Comparison of ENCODE assay signal across 25 mouse cellular contexts in genomic region chr6:111571471-111572088, GRCm38 (mm10).
A peak's percentile ranks its signal among the peaks of the same experiment; 100 is the strongest.
DNase-seq lines count a peak whose midpoint lies in the region; ATAC-seq and TF ChIP-seq lines count a peak whose summit lies in the region.
"Had no signal": no experiment of that assay in that cellular context is flagged by ENCODE, and none has a peak within 500 bp of the region (broad histone marks: within the 10 kb centered on the region; RNA-seq: fewer than 3 reads in every experiment).

No protein-coding gene starts in this region.

- TF ChIP-seq CTCF in lung, adult 2 months (IDR thresholded peaks at IDR 0.05; ENCODE audit: insufficient read depth, low read length), result no peak
- no peak for TF ChIP-seq CTCF in lung, postnatal 0 days (IDR thresholded peaks at IDR 0.05)

- peak; percentile 31; the same call in 1 of the 2 replicates for ATAC-seq in lung, embryonic 16.5 days (ENCODE audit: low read depth)
- ATAC-seq in lung, postnatal 0 days, result 0 out of 2 replicates have a peak, but pooled peaks have one; percentile 6
- peak; percentile 70 for ATAC-seq in neural tube, embryonic 15.5 days (ENCODE audit: low FRiP score)
- ATAC-seq: forebrain, embryonic 13.5 days; midbrain, embryonic 15.5 days had no signal

- TF ChIP-seq POLR2A in lung, adult 2 months (IDR thresholded peaks at IDR 0.05; ENCODE audit: borderline replicate concordance, extremely low read depth, low read depth, low read length), result no peak

- peak; percentile 2 to 5 for DNase-seq in heart, postnatal 10 days
- DNase-seq in heart, adult 11 months, result no peak
- no peak for DNase-seq in lung, adult 2 months
- no peak for DNase-seq in lung, postnatal 0 days (ENCODE audit: low spot score)
- no peak for DNase-seq in urinary bladder, adult 2 months (ENCODE audit: low spot score)
- no peak for DNase-seq in urinary bladder, postnatal 14 days (ENCODE audit: low spot score)
- DNase-seq: adrenal gland, postnatal 14 days; cerebellum, adult 8-10 months; cerebellum, postnatal 36 days; embryo, embryonic 11 days; gastrocnemius, postnatal 14 days; kidney, adult 11 months; layer of hippocampus, postnatal 36 days; thymus, adult 18-20 months; thymus, postnatal 36 days had no signal

- no peak overlapping the region for H3K4me3 ChIP-seq in lung, embryonic 16.5 days (ENCODE audit: low read length)
- H3K4me3 ChIP-seq in lung, adult 2 months (replicated peaks; ENCODE audit: extremely low read depth, low read depth, low read length), result no peak overlapping the region
- no peak overlapping the region for H3K4me3 ChIP-seq in lung, postnatal 0 days (ENCODE audit: low read depth, low read length)
- no peak overlapping the region for H3K4me3 ChIP-seq in neural tube, embryonic 15.5 days (replicated peaks)
- H3K4me3 ChIP-seq: embryonic facial prominence, embryonic 13.5 days; erythroblast, embryonic 14.5 days; forebrain, embryonic 13.5 days; heart, embryonic 12.5 days; limb, embryonic 12.5 days; midbrain, embryonic 15.5 days; myocyte had no signal

- no peaks in the 10 kb centered on the region for H3K36me3 ChIP-seq in lung, embryonic 16.5 days (ENCODE audit: control insufficient read depth, insufficient read depth, low read length)
- no peaks in the 10 kb centered on the region for H3K36me3 ChIP-seq in lung, postnatal 0 days (ENCODE audit: insufficient read depth, low read length)
- H3K36me3 ChIP-seq in neural tube, embryonic 15.5 days, result no peaks in the 10 kb centered on the region
- H3K36me3 ChIP-seq: embryonic facial prominence, embryonic 13.5 days; heart, embryonic 12.5 days; limb, embryonic 12.5 days; midbrain, embryonic 15.5 days had no signal

- H3K9me3 ChIP-seq in lung, embryonic 16.5 days (ENCODE audit: control insufficient read depth, low read length), result no peaks in the 10 kb centered on the region
- no peaks in the 10 kb centered on the region for H3K9me3 ChIP-seq in lung, postnatal 0 days (ENCODE audit: low read length)
- no peaks in the 10 kb centered on the region for H3K9me3 ChIP-seq in neural tube, embryonic 15.5 days (replicated peaks)
- H3K9me3 ChIP-seq: embryonic facial prominence, embryonic 13.5 days; forebrain, embryonic 13.5 days; heart, embryonic 12.5 days; limb, embryonic 12.5 days; midbrain, embryonic 15.5 days had no signal

- WGBS in lung, embryonic 16.5 days, result 67% methylated on average over 4 of the region's 4 CpGs
- 70% methylated on average over 4 of the region's 4 CpGs for WGBS in lung, adult 2 months
- 62% methylated on average over 4 of the region's 4 CpGs for WGBS in lung, postnatal 0 days
- WGBS in neural tube, embryonic 15.5 days, result 39% methylated on average over 4 of the region's 4 CpGs

- no peak for TF ChIP-seq EP300 in lung, postnatal 0 days (IDR thresholded peaks at IDR 0.05)

- peaks cover 3% of the 10 kb centered on the region; the same call in 1 of the 2 replicates for H3K4me1 ChIP-seq in lung, embryonic 16.5 days (replicated peaks; ENCODE audit: control insufficient read depth, insufficient read depth, low read length)
- H3K4me1 ChIP-seq in lung, adult 2 months (ENCODE audit: control insufficient read depth, insufficient read depth, low read length), result no peaks in the 10 kb centered on the region
- no peaks in the 10 kb centered on the region for H3K4me1 ChIP-seq in lung, postnatal 0 days (ENCODE audit: insufficient read depth, low read depth, low read length)
- no peaks in the 10 kb centered on the region; the same call in 1 of the 2 replicates for H3K4me1 ChIP-seq in neural tube, embryonic 15.5 days
- H3K4me1 ChIP-seq: embryonic facial prominence, embryonic 13.5 days; forebrain, embryonic 13.5 days; heart, embryonic 12.5 days; limb, embryonic 12.5 days; midbrain, embryonic 15.5 days had no signal

- no peaks in the 10 kb centered on the region for H3K27me3 ChIP-seq in lung, embryonic 16.5 days (ENCODE audit: control insufficient read depth, insufficient read depth, low read depth, low read length)
- no peaks in the 10 kb centered on the region for H3K27me3 ChIP-seq in lung, postnatal 0 days (replicated peaks; ENCODE audit: insufficient read depth, low read length)
- H3K27me3 ChIP-seq in neural tube, embryonic 15.5 days (replicated peaks), result no peaks in the 10 kb centered on the region
- H3K27me3 ChIP-seq: embryonic facial prominence, embryonic 13.5 days; forebrain, embryonic 13.5 days; heart, embryonic 12.5 days; limb, embryonic 12.5 days; midbrain, embryonic 15.5 days had no signal

- no peak overlapping the region for H3K27ac ChIP-seq in lung, embryonic 16.5 days (ENCODE audit: low read length)
- H3K27ac ChIP-seq in lung, postnatal 0 days (ENCODE audit: low read length), result no peak overlapping the region
- H3K27ac ChIP-seq in neural tube, embryonic 15.5 days (replicated peaks), result no peak overlapping the region
- H3K27ac ChIP-seq: embryonic facial prominence, embryonic 13.5 days; forebrain, embryonic 13.5 days; limb, embryonic 12.5 days; midbrain, embryonic 15.5 days had no signal

- H3K9ac ChIP-seq in lung, embryonic 16.5 days (ENCODE audit: low read length), result no peak overlapping the region
- H3K9ac ChIP-seq in lung, postnatal 0 days (replicated peaks; ENCODE audit: low read depth), result no peak overlapping the region
- no peak overlapping the region for H3K9ac ChIP-seq in neural tube, embryonic 15.5 days (replicated peaks)
- H3K9ac ChIP-seq: embryonic facial prominence, embryonic 13.5 days; forebrain, embryonic 13.5 days; heart, embryonic 12.5 days; limb, embryonic 12.5 days; midbrain, embryonic 15.5 days had no signal

- no peak overlapping the region for H3K4me2 ChIP-seq in lung, embryonic 16.5 days (ENCODE audit: low read depth, low read length)
- no peak overlapping the region for H3K4me2 ChIP-seq in lung, postnatal 0 days (replicated peaks; ENCODE audit: low read depth, low read length)
- no peak overlapping the region for H3K4me2 ChIP-seq in neural tube, embryonic 15.5 days
- H3K4me2 ChIP-seq: embryonic facial prominence, embryonic 13.5 days; forebrain, embryonic 13.5 days; heart, embryonic 12.5 days; limb, embryonic 12.5 days; liver, embryonic 11.5 days; midbrain, embryonic 15.5 days had no signal

- intact Hi-C loops in heart, postnatal 10 days (cut with DNase I), result no loop called here

Comparison
In these comparisons a context has a peak if more than half of its experiments do, and no peak if none do; other contexts are left out.
1. DNase-seq: peak in heart, postnatal 10 days (2 of 2); none in heart, adult 11 months (single experiment), lung, adult 2 months (single experiment), lung, postnatal 0 days (single experiment), urinary bladder, adult 2 months (single experiment) and urinary bladder, postnatal 14 days (single experiment).
2. ATAC-seq: peak in every context shown above with its lines; median percentile 70 in neural tube, embryonic 15.5 days; 31 in lung, embryonic 16.5 days; 6 in lung, postnatal 0 days.